10 mouse cellular contexts compared by ENCODE assay signal in the genomic region with DNA sequence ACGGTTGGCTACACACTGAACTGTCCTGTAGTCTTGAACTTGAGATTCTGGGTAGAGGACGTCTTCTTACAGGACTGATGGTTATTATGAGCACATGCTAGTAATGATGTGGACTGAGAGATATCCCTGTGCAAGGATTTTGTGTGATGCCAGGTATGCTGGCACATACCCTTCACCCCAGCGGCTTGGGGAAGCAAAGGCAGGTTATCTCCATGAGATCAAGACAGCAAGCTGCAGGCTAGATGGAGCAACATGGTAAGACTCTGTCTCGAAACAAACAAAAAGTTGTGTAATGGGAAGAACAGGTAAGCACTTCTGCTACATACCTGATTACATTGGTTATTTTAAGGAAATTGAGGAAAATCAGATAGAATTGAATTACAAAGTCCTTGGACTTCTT. TPM values are rescaled to one million over a fixed set of nuclear protein-coding genes. Genes with fewer than 3 reads are reported as not detected.
A peak's percentile ranks its signal among the peaks of the same experiment; 100 is the strongest.
DNase-seq lines count a peak whose midpoint lies in the region; ATAC-seq and TF ChIP-seq lines count a peak whose summit lies in the region.
"Had no signal": no experiment of that assay in that cellular context is flagged by ENCODE, and none has a peak within 500 bp of the region (broad histone marks: within the 10 kb centered on the region; RNA-seq: fewer than 3 reads in every experiment).

No protein-coding gene starts in this region.

- H3K27ac ChIP-seq in lung, embryonic 14.5 days (ENCODE audit: low read depth): no peak overlapping the region
- no peak overlapping the region for H3K27ac ChIP-seq in forebrain, embryonic 12.5 days
- no peak overlapping the region for H3K27ac ChIP-seq in hindbrain, embryonic 14.5 days
- H3K27ac ChIP-seq in midbrain, postnatal 0 days (ENCODE audit: low read depth, low read length): no peak overlapping the region

- H3K36me3 ChIP-seq in lung, embryonic 14.5 days (ENCODE audit: insufficient read depth): peaks cover 6% of the 10 kb centered on the region; the same call in 1 of the 2 replicates
- H3K36me3 ChIP-seq in forebrain, embryonic 12.5 days (replicated peaks): no peaks in the 10 kb centered on the region
- H3K36me3 ChIP-seq in hindbrain, embryonic 14.5 days (replicated peaks; ENCODE audit: control insufficient read depth, insufficient read depth): peaks cover 4% of the 10 kb centered on the region; the same call in 1 of the 2 replicates
- no peaks in the 10 kb centered on the region for H3K36me3 ChIP-seq in midbrain, postnatal 0 days (ENCODE audit: insufficient read depth, low read length)

- H3K4me2 ChIP-seq in lung, embryonic 14.5 days: peak overlapping the region; percentile 87
- H3K4me2 ChIP-seq in forebrain, embryonic 12.5 days: 0 out of 2 replicates have a peak overlapping the region, but pooled peaks have one; percentile 4
- H3K4me2 ChIP-seq in hindbrain, embryonic 14.5 days (replicated peaks): peak overlapping the region; percentile 93; the same call in 1 of the 2 replicates
- peak overlapping the region; percentile 6 for H3K4me2 ChIP-seq in midbrain, postnatal 0 days (ENCODE audit: low read depth, low read length, poor library complexity, severe bottlenecking)

- no peaks in the 10 kb centered on the region for H3K27me3 ChIP-seq in lung, embryonic 14.5 days (ENCODE audit: insufficient read depth, low read length)
- H3K27me3 ChIP-seq in forebrain, embryonic 12.5 days: no peaks in the 10 kb centered on the region
- no peaks in the 10 kb centered on the region for H3K27me3 ChIP-seq in hindbrain, embryonic 14.5 days (ENCODE audit: control insufficient read depth, insufficient read depth, low read length)
- no peaks in the 10 kb centered on the region for H3K27me3 ChIP-seq in midbrain, postnatal 0 days (ENCODE audit: insufficient read depth, low read length)

- no peaks in the 10 kb centered on the region for H3K9me3 ChIP-seq in lung, embryonic 14.5 days (ENCODE audit: low read depth, low read length)
- no peaks in the 10 kb centered on the region for H3K9me3 ChIP-seq in forebrain, embryonic 12.5 days
- no peaks in the 10 kb centered on the region for H3K9me3 ChIP-seq in hindbrain, embryonic 14.5 days (ENCODE audit: control insufficient read depth, low read length)
- H3K9me3 ChIP-seq in midbrain, postnatal 0 days (ENCODE audit: low read length): no peaks in the 10 kb centered on the region

- ATAC-seq in lung, embryonic 14.5 days (ENCODE audit: insufficient read depth): no peak
- no peak for ATAC-seq in forebrain, embryonic 12.5 days (ENCODE audit: low FRiP score)
- ATAC-seq in hindbrain, embryonic 14.5 days (ENCODE audit: low FRiP score): no peak
- ATAC-seq in midbrain, postnatal 0 days (ENCODE audit: low FRiP score): no peak

- TF ChIP-seq CTCF in lung, embryonic 14.5 days (IDR thresholded peaks at IDR 0.05; ENCODE audit: low read depth): no peak
- TF ChIP-seq CTCF in midbrain, postnatal 0 days (IDR thresholded peaks at IDR 0.05): no peak

- H3K9ac ChIP-seq in lung, embryonic 14.5 days: no peak overlapping the region
- no peak overlapping the region for H3K9ac ChIP-seq in forebrain, embryonic 12.5 days
- H3K9ac ChIP-seq in hindbrain, embryonic 14.5 days: no peak overlapping the region
- H3K9ac ChIP-seq in midbrain, postnatal 0 days (replicated peaks; ENCODE audit: low read length, poor library complexity, severe bottlenecking): no peak overlapping the region

- WGBS in lung, embryonic 14.5 days: 81% methylated on average over 4 of the region's 4 CpGs
- WGBS in forebrain, embryonic 12.5 days: 87% methylated on average over 4 of the region's 4 CpGs
- 94% methylated on average over 4 of the region's 4 CpGs for WGBS in hindbrain, embryonic 14.5 days
- 80% methylated on average over 4 of the region's 4 CpGs for WGBS in midbrain, postnatal 0 days

- H3K4me1 ChIP-seq in lung, embryonic 14.5 days (ENCODE audit: insufficient read depth): no peaks in the 10 kb centered on the region
- H3K4me1 ChIP-seq in forebrain, embryonic 12.5 days: peaks cover 23% of the 10 kb centered on the region
- peaks cover 30% of the 10 kb centered on the region for H3K4me1 ChIP-seq in hindbrain, embryonic 14.5 days (replicated peaks; ENCODE audit: control insufficient read depth, insufficient read depth, low read length)
- H3K4me1 ChIP-seq in midbrain, postnatal 0 days (ENCODE audit: insufficient read depth, low read length): peaks cover 8% of the 10 kb centered on the region; the same call in 1 of the 2 replicates

- DNase-seq in lung, embryonic 14.5 days: no peak
- no peak for DNase-seq in lung, postnatal 4 days
- DNase-seq in hindbrain, embryonic 14.5 days (ENCODE audit: low spot score): no peak
- no peak for DNase-seq in midbrain, postnatal 0 days (ENCODE audit: low spot score)
- no peak for DNase-seq in gastrocnemius, postnatal 25 days
- no peak for DNase-seq in MN1 (ENCODE audit: low spot score)
- DNase-seq: adrenal gland, postnatal 25 days; cerebellum, adult 9-10 months; heart, postnatal 36 days had no signal

- peak overlapping the region; percentile 7; the same call in 1 of the 2 replicates for H3K4me3 ChIP-seq in lung, embryonic 14.5 days (ENCODE audit: low read depth, low read length)
- H3K4me3 ChIP-seq in forebrain, embryonic 12.5 days (replicated peaks): no peak overlapping the region
- H3K4me3 ChIP-seq in hindbrain, embryonic 14.5 days (replicated peaks; ENCODE audit: low read length): no peak overlapping the region
- H3K4me3 ChIP-seq in midbrain, postnatal 0 days (ENCODE audit: low read depth, low read length): no peak overlapping the region

RNA-seq across cellular contexts. Expression of a gene that starts 2.1 kb away (rescaled TPM):
- polyA plus RNA-seq in lung, embryonic 14.5 days (2014; fragmentation: Nextera tagmentation; extraction: Ambion mirVana): 83.5 and 88.0 TPM in 2 replicates
- 86.8 and 92.2 TPM in 2 replicates for polyA plus RNA-seq in forebrain, embryonic 12.5 days (2016; fragmentation: Nextera tagmentation; extraction: Ambion mirVana)
- polyA plus RNA-seq in hindbrain, embryonic 14.5 days (2014; fragmentation: Nextera tagmentation; extraction: Ambion mirVana): 99.5 and 103 TPM in 2 replicates
- total RNA-seq in midbrain, postnatal 0 days (2014; rRNA removed): 114 and 127 TPM in 2 replicates
- polyA plus RNA-seq in midbrain, postnatal 0 days (2015; fragmentation: Nextera tagmentation; extraction: Ambion mirVana): 120 and 128 TPM in 2 replicates
- 10 to 100 TPM; 49.5 to 55.4 TPM for total RNA-seq in gastrocnemius, postnatal 25 days (2021)

Comparison
In these comparisons a context has a peak if more than half of its experiments do, and no peak if none do; other contexts are left out.
1. H3K4me2 ChIP-seq: peak in every context shown above with its lines; median percentile 93 in hindbrain, embryonic 14.5 days; 87 in lung, embryonic 14.5 days; 6 in midbrain, postnatal 0 days; 4 in forebrain, embryonic 12.5 days.